Mouse (Mus musculus): ENCODE results near the gene Ccl6. TPM values are rescaled to one million over a fixed set of nuclear protein-coding genes. Genes with fewer than 3 reads are reported as not detected.

The Ccl6 gene
- polyA plus RNA-seq, 1 experiment: 26.0 TPM

DNA sequence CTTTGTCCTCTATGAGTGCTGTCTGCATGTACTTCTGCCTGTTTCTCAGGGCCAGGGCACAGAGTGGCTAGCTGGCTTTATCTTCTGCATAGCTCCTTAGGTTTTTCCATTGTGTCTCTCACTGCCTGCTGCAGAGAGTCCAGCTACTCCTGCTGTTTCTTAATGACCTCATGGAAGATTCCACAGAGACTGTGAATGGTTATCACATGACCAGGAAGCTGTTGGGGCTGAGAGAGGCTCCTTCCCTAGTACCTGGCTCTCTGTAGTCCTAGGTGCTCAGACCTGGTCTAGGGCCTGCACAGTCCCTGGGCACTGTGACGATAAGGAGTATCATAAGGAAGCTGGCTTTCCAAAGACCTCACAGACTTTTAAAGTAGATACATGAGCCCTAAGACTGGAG, 37.7 kb upstream of the Ccl6 start:
- Histone ChIP-seq H3K4me3 (replicated peaks) (no peak overlapping the region), H3K36me3 (replicated peaks; ENCODE audit: low read length) (no peaks in the 10 kb centered on the region), H3K27me3 (replicated peaks) (peaks cover 11% of the 10 kb centered on the region), H3K4me1 (peaks cover 38% of the 10 kb centered on the region), H3K9me3 (no peaks in the 10 kb centered on the region)
- TF ChIP-seq GATA1 (IDR thresholded peaks at IDR 0.05; ENCODE audit: borderline replicate concordance, low read length) (no peak), FLI1 (IDR thresholded peaks at IDR 0.05; ENCODE audit: low read length) (no peak)

DNA sequence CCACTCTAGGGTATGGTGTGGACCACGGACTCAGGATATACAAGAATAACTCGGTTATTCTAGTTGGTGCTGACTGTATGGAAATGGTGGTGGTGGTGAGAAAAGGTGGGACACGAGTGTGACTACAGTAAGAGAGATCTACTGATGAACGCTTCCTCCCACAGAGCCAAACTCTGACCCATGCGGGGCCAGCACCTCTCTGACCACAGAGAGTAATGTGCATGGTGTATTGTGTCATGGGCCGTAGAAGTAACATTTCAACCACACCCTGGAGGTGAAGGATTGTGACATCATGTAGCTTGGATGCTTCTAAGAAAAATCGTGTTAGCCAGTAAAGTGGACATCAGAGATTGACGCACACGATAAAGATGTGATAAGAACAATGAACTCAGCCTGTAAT, 35.9 kb upstream of the Ccl6 start:
- Histone ChIP-seq H3K9me3 (no peaks in the 10 kb centered on the region), H3K4me3 (replicated peaks) (no peak overlapping the region), H3K27me3 (replicated peaks) (peaks cover 6% of the 10 kb centered on the region), H3K36me3 (replicated peaks; ENCODE audit: low read length) (no peaks in the 10 kb centered on the region), H3K4me1 (peaks cover 38% of the 10 kb centered on the region)
- TF ChIP-seq GATA1 (IDR thresholded peaks at IDR 0.05; ENCODE audit: borderline replicate concordance, low read length): no peak
- no peak for TF ChIP-seq FLI1 (IDR thresholded peaks at IDR 0.05; ENCODE audit: low read length)

DNA sequence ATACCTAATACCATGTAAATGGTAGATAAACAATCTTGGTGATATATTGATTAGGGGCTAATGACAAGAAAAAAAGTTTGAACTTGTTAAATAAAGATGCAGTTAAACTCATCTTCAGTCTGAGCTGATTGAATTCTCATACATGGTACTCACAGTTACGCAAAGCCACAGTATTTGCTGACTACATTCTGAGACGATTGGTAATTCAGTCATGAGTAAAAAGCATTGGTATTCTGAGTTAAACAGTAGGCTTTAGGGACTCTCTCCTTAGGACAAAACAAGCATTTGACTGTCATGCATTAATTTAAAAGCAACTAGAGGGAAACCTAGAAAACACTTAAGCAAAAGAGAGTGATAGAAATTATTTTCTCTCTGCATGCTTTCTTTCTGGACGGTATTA, 30.7 kb upstream of the Ccl6 start:
- no peaks in the 10 kb centered on the region for H3K36me3 ChIP-seq (replicated peaks; ENCODE audit: low read length)
- H3K27me3 ChIP-seq (replicated peaks): peaks cover 7% of the 10 kb centered on the region
- H3K4me1 ChIP-seq: peaks cover 10% of the 10 kb centered on the region
- no peak for TF ChIP-seq FLI1 (IDR thresholded peaks at IDR 0.05; ENCODE audit: low read length)
- no peak for TF ChIP-seq GATA1 (IDR thresholded peaks at IDR 0.05; ENCODE audit: borderline replicate concordance, low read length)
- H3K4me3 ChIP-seq (replicated peaks): no peak overlapping the region
- no peaks in the 10 kb centered on the region for H3K9me3 ChIP-seq

DNA sequence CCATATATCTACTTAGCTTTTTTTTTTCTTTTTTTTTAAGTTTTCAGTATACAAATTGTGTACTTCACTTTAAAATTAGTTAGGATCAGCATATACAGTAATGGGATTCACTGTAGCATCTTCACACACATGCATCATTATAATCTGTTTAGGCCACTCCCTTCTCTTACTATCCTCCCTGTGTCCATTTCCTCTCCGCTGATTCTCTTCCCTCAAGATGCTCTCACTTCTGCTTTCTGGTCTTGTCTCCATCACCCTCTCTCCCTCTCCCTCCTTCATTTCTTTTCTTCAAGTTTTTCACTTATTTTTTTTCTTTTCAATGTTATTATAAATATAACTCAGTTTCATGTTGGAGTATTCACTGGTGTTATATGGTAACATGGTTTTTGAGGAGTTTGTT, 26.1 kb upstream of the Ccl6 start:
- H3K4me1 ChIP-seq: peaks cover 5% of the 10 kb centered on the region
- H3K36me3 ChIP-seq (replicated peaks; ENCODE audit: low read length): no peaks in the 10 kb centered on the region
- no peak overlapping the region for H3K4me3 ChIP-seq (replicated peaks)
- no peaks in the 10 kb centered on the region for H3K9me3 ChIP-seq
- no peak for TF ChIP-seq GATA1 (IDR thresholded peaks at IDR 0.05; ENCODE audit: borderline replicate concordance, low read length)
- no peak for TF ChIP-seq FLI1 (IDR thresholded peaks at IDR 0.05; ENCODE audit: low read length)
- H3K27me3 ChIP-seq (replicated peaks): peaks cover 7% of the 10 kb centered on the region

DNA sequence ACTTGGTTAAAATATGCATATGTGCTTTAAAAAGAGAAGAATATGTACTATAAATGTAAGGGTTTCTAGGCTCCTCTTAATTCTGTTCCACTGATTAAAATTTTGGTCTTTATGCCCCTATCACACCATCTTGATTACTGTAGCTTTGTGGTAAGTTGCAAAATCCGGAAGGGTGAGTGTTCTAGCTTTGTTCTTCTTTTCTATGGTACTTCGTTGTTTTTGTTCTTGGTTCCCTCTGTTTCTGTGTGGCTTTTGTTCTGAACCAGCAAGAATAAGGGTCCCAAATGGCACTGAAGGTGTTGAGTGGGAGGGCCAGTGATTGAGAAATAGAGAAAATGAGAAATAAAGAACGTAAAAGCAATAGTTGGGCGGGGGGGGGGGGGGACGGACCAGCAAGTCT, 25.4 kb upstream of the Ccl6 start:
- TF ChIP-seq GATA1 (IDR thresholded peaks at IDR 0.05; ENCODE audit: borderline replicate concordance, low read length) (no peak), FLI1 (IDR thresholded peaks at IDR 0.05; ENCODE audit: low read length) (no peak)

DNA sequence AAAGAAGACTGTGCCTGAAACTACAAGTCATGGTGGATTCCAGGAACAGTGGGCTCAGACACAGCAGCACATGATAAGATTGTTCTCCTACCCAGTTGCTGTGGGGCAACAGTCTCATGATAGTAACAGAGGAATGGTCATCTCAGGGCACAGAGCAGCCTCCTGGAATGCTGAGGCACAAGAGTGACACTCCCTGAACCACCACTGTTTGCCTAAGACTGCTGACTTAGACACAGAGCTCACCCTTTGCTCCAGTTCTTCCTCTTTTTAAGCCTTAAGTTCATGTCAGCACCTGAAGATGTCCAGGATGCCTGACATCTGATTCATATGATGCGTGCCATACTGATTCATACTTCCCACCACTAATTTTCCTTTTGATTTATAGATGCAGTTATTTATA, 23.7 kb upstream of the Ccl6 start:
- TF ChIP-seq GATA1 (IDR thresholded peaks at IDR 0.05; ENCODE audit: borderline replicate concordance, low read length): no peak
- TF ChIP-seq FLI1 (IDR thresholded peaks at IDR 0.05; ENCODE audit: low read length): no peak
- Histone ChIP-seq H3K4me3 (replicated peaks) (peak overlapping the region; percentile 1), H3K9me3 (no peaks in the 10 kb centered on the region), H3K36me3 (replicated peaks; ENCODE audit: low read length) (no peaks in the 10 kb centered on the region), H3K27me3 (replicated peaks) (peaks cover 6% of the 10 kb centered on the region), H3K4me1 (peaks cover 5% of the 10 kb centered on the region)

More for the DNA sequence above, 25.4 kb upstream of the Ccl6 start:
- Histone ChIP-seq H3K4me1 (peaks cover 5% of the 10 kb centered on the region), H3K36me3 (replicated peaks; ENCODE audit: low read length) (no peaks in the 10 kb centered on the region), H3K4me3 (replicated peaks) (no peak overlapping the region), H3K27me3 (replicated peaks) (peaks cover 10% of the 10 kb centered on the region), H3K9me3 (no peaks in the 10 kb centered on the region)

DNA sequence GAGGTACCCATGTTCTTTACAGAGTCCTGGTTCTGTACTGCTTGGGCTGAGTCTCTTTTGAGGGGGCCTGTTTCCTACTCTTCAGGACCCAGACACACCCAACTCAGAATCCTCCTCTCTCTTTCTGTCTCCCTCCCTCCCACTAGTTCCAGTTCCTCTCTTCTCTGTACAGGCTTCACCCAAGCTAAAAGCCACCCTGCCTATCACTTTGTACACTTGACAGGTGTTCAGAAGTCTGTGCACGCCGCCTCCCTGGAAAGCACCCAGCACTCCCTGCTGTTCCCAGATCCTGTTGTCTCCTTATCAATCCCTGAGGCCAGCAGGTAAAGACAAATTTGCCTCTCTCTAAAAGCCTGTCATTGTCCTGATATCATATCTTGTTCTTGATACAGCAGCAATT, 18.0 kb upstream of the Ccl6 start:
- no peaks in the 10 kb centered on the region for H3K36me3 ChIP-seq (replicated peaks; ENCODE audit: low read length)
- no peak overlapping the region for H3K4me3 ChIP-seq (replicated peaks)
- H3K4me1 ChIP-seq: peaks cover 12% of the 10 kb centered on the region
- peaks cover 27% of the 10 kb centered on the region for H3K27me3 ChIP-seq (replicated peaks)
- TF ChIP-seq GATA1 (IDR thresholded peaks at IDR 0.05; ENCODE audit: borderline replicate concordance, low read length) (no peak), FLI1 (IDR thresholded peaks at IDR 0.05; ENCODE audit: low read length) (no peak)
- no peaks in the 10 kb centered on the region for H3K9me3 ChIP-seq

DNA sequence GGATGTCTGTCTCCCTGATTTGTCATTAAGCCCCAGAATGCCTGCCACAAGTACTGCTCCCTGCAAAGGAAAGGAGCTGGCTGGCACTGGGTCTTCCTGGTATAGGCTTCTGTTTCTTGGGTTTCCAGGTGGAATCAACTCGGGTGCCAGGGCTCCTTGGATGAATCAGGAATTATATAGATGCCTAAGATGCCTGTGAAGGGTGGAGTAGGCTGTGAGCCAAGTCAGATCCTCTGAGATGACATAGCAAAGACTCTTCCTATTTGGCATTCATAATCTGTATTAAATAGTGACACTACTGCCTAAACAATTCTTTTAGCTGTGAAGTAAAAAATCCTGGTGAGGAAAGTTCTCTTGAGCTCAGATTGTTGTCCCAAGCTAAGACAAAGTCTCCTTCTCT, 13.5 kb upstream of the Ccl6 start:
- H3K4me1 ChIP-seq: peaks cover 26% of the 10 kb centered on the region
- no peak for TF ChIP-seq FLI1 (IDR thresholded peaks at IDR 0.05; ENCODE audit: low read length)
- no peak for TF ChIP-seq GATA1 (IDR thresholded peaks at IDR 0.05; ENCODE audit: borderline replicate concordance, low read length)
- H3K27me3 ChIP-seq (replicated peaks): peaks cover 21% of the 10 kb centered on the region
- H3K4me3 ChIP-seq (replicated peaks): no peak overlapping the region
- H3K9me3 ChIP-seq: no peaks in the 10 kb centered on the region
- no peaks in the 10 kb centered on the region for H3K36me3 ChIP-seq (replicated peaks; ENCODE audit: low read length)

DNA sequence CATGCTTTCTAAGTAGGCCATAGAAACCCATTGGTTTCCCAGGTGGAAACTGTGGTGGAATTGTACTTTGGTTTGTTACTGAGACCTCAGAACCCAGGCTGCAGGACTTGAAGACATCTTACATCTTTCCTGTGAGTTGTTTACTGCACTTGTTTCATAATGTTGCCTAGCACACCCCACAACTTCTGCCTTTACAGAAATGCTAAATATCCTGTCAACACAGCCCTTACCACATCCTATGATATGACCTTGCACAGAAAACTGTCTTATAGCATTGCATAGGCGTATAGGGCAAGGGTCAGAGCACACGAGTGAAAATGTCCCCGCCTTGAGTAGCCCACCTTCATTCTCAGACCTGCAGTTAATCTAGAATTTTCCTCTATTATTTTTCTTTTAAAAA, 12.6 kb upstream of the Ccl6 start:
- Histone ChIP-seq H3K36me3 (replicated peaks; ENCODE audit: low read length) (no peaks in the 10 kb centered on the region), H3K4me1 (peaks cover 29% of the 10 kb centered on the region), H3K9me3 (no peaks in the 10 kb centered on the region), H3K4me3 (replicated peaks) (no peak overlapping the region), H3K27me3 (replicated peaks) (peaks cover 18% of the 10 kb centered on the region)
- TF ChIP-seq FLI1 (IDR thresholded peaks at IDR 0.05; ENCODE audit: low read length) (no peak), GATA1 (IDR thresholded peaks at IDR 0.05; ENCODE audit: borderline replicate concordance, low read length) (no peak)

DNA sequence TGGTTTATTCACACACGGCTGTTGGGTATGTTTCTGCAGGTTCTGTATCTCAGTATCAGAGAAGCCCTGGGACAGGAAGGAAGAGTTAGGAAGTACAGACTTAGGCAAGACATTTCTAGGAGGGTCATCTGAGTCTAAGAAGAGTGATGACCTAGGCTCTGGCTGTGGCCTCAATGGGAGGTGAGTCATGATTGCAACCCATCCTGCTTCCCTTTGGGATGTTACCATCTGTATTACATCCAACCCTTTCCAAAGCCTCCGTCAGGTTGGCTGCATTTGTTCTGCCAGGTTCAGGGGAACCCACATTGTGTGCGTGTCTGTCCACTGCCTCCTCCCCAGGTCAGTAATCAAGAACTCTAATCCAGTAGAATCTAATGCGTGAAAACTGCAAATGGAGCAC, 11.8 kb upstream of the Ccl6 start:
- Histone ChIP-seq H3K36me3 (replicated peaks; ENCODE audit: low read length) (no peaks in the 10 kb centered on the region), H3K4me3 (replicated peaks) (no peak overlapping the region), H3K27me3 (replicated peaks) (peaks cover 15% of the 10 kb centered on the region), H3K9me3 (no peaks in the 10 kb centered on the region), H3K4me1 (peaks cover 30% of the 10 kb centered on the region)
- TF ChIP-seq GATA1 (IDR thresholded peaks at IDR 0.05; ENCODE audit: borderline replicate concordance, low read length) (no peak), FLI1 (IDR thresholded peaks at IDR 0.05; ENCODE audit: low read length) (no peak)

DNA sequence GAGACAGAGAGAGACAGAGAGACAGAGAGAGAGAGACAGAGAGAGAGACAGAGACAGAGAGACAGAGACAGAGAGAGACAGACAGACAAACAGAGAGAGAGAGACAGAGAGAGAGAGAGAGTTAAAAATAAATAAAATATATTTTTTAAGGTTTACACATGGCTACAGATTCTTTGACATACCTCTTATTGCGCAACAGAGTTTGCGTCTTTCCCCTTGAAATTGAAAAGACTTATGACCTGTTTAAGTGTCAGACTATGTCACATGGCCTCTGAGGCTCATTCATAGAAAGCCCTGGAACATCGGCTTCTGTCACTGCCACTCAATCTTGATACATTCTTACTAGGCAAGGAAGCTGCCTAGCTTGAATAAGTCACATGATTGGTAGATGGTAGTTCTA, 10.5 kb upstream of the Ccl6 start:
- TF ChIP-seq FLI1 (IDR thresholded peaks at IDR 0.05; ENCODE audit: low read length) (no peak), GATA1 (IDR thresholded peaks at IDR 0.05; ENCODE audit: borderline replicate concordance, low read length) (no peak)
- no peaks in the 10 kb centered on the region for H3K9me3 ChIP-seq
- H3K4me3 ChIP-seq (replicated peaks): no peak overlapping the region
- H3K4me1 ChIP-seq: peaks cover 30% of the 10 kb centered on the region
- no peaks in the 10 kb centered on the region for H3K36me3 ChIP-seq (replicated peaks; ENCODE audit: low read length)
- peaks cover 6% of the 10 kb centered on the region for H3K27me3 ChIP-seq (replicated peaks)
